Comparison of ENCODE assay signal across 8 mouse cellular contexts in the genomic region with DNA sequence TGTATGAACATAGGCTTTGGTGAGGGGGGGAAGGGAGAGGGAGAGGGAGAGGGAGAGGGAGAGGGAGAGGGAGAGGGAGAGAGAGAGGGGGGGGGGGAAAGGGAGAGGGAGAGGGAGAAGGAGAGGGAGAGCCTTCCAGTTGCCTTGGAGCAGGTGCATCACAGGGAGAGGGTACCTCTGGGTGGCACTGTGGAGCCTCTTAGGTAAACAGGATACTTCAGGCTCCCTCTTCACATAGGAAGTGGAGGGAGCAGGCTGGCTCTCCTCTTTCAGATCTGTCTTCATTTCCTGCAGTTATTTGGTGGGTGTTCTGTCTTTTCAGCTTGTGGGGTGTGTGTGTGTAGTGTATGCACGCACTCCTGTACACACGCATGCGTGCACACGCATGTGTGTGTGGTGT.
A peak's percentile ranks its signal among the peaks of the same experiment; 100 is the strongest.
DNase-seq lines count a peak whose midpoint lies in the region; ATAC-seq and TF ChIP-seq lines count a peak whose summit lies in the region.

No protein-coding gene starts in this region.

- no peaks in the 10 kb centered on the region for H3K27me3 ChIP-seq in liver, postnatal 0 days (ENCODE audit: insufficient read depth, low read length)
- H3K27me3 ChIP-seq in small intestine, adult 2 months (ENCODE audit: control insufficient read depth, insufficient read depth, low read length), result no peaks in the 10 kb centered on the region

- TF ChIP-seq CTCF in liver, postnatal 0 days (IDR thresholded peaks at IDR 0.05; ENCODE audit: low read depth), result peak; percentile 50
- TF ChIP-seq CTCF in small intestine, adult 2 months (IDR thresholded peaks at IDR 0.05; ENCODE audit: extremely low read depth, insufficient read length, insufficient replicate concordance, low read depth, low read length), result 0 out of 2 replicates have a peak, but pooled peaks have one; percentile 13

- H3K9ac ChIP-seq in liver, postnatal 0 days (replicated peaks), result no peak overlapping the region

- H3K4me1 ChIP-seq in liver, postnatal 0 days (ENCODE audit: insufficient read depth), result no peaks in the 10 kb centered on the region
- no peaks in the 10 kb centered on the region for H3K4me1 ChIP-seq in small intestine, adult 2 months (ENCODE audit: control insufficient read depth, insufficient read depth, insufficient read length, low read length)

- no peak overlapping the region for H3K4me2 ChIP-seq in liver, postnatal 0 days (ENCODE audit: low read depth, low read length)

- H3K4me3 ChIP-seq in liver, postnatal 0 days (ENCODE audit: low read depth, low read length), result no peak overlapping the region
- H3K4me3 ChIP-seq in small intestine, adult 2 months (ENCODE audit: low read depth, low read length), result no peak overlapping the region

- TF ChIP-seq EP300 in liver, postnatal 0 days (IDR thresholded peaks at IDR 0.05; ENCODE audit: low read depth), result no peak

- H3K27ac ChIP-seq in liver, postnatal 0 days (ENCODE audit: low read depth), result no peak overlapping the region
- no peak overlapping the region for H3K27ac ChIP-seq in small intestine, adult 2 months (ENCODE audit: insufficient read depth, low read depth, low read length)

- DNase-seq in cerebellum, postnatal 10 days, result peak; percentile 36 to 60
- no peak for DNase-seq in cerebellum, adult 11 months
- peak; percentile 22 for DNase-seq in liver, postnatal 0 days
- DNase-seq in liver, result no peak
- DNase-seq in kidney, adult 9 months, result peak; percentile 29
- no peak for DNase-seq in layer of hippocampus, adult 11-12 months (ENCODE audit: low spot score)
- DNase-seq in cerebellum, adult 11-12 months, result no peak

- no peak for ATAC-seq in liver, postnatal 0 days

- no peak for TF ChIP-seq POLR2A in small intestine, adult 2 months (IDR thresholded peaks at IDR 0.05; ENCODE audit: low read depth, low read length)

- no peaks in the 10 kb centered on the region for H3K9me3 ChIP-seq in liver, postnatal 0 days (ENCODE audit: low read length)

- H3K36me3 ChIP-seq in liver, postnatal 0 days (replicated peaks; ENCODE audit: insufficient read depth, low read length), result no peaks in the 10 kb centered on the region
- no peaks in the 10 kb centered on the region for H3K36me3 ChIP-seq in small intestine, adult 2 months (ENCODE audit: control insufficient read depth, insufficient read depth, low read length)

- WGBS in liver, postnatal 0 days (ENCODE audit: insufficient replicate concordance), result 83% methylated on average over 4 of the region's 4 CpGs
- 95% methylated on average over 4 of the region's 4 CpGs for WGBS in small intestine, adult 2 months

Comparison
In these comparisons a context has a peak if more than half of its experiments do, and no peak if none do; other contexts are left out.
1. DNase-seq: peak in cerebellum, postnatal 10 days (2 of 2), liver, postnatal 0 days (single experiment) and kidney, adult 9 months (single experiment); none in cerebellum, adult 11 months (single experiment), liver (single experiment), layer of hippocampus, adult 11-12 months (single experiment) and cerebellum, adult 11-12 months (single experiment).